Mouse (Mus musculus) lung, postnatal 0 days (tissue): ENCODE results near the gene Enpp1.

Experiments
- CTCF ChIP-seq: IDR thresholded peaks from 2 replicates; pipeline ENCODE4 v1.5.1; 2016; ENCODE audit warnings: antibody characterized with exemption, mild to moderate bottlenecking
- EP300 ChIP-seq: IDR thresholded peaks from 2 replicates; pipeline ENCODE4 v1.6.1; 2016; ENCODE audit warnings: antibody characterized with exemption, mild to moderate bottlenecking, control low read depth

DNA sequence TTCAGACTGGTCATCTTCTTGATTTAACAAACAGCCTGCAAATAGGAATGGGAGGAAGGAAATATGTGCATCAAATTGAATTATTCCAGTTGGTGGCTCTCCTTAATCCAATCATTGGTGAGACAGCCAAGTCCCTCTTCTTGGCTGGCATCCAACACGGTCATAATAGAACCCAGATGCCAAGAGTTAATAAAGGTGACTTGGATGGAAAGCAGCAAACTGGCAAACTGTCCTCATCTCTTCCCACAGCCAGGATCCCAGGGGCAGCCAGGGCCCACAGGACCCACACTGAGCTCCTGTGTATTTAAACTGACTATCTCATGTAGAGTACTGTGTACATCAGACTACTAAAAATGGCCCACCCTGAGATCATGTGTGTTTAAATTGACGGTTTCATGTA, 26.5 kb upstream of the Enpp1 start:
- no peak for TF ChIP-seq CTCF
- TF ChIP-seq EP300, result no peak
